Mouse (Mus musculus): Measurements from ENCODE around the gene Mccc2.

DNA sequence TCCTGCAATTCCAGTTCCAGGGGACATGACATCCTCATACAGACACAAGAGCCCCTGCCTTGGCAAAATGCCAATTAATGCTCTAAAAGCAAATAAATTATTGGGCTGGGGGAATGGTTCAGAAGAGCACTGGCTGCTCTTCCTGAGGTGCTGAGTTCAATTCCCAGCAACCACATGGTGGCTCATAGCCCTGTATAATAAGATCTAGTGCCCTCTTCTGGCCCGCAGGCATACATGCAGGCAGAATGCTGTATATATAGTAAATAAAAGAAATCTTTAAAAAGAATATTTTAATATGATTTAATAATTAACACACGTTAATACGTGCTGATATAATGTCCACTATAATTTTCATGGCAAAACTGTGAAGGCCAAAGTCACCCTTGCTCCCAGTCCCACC lies 17.3 kb downstream of the Mccc2 start:
- TF ChIP-seq CTCF (IDR thresholded peaks at IDR 0.05; ENCODE audit: borderline replicate concordance, control insufficient read depth, extremely low read depth, insufficient read depth, low read length, poor library complexity) (no peak), POLR2A (IDR thresholded peaks at IDR 0.05; ENCODE audit: control insufficient read depth, extremely low read depth, insufficient read depth, low read length, poor library complexity) (no peak)

All from thymus, adult 2 months (tissue).